Mouse (Mus musculus): ENCODE data around the gene Spint3. TPM values are rescaled to one million over a fixed set of nuclear protein-coding genes. Genes with fewer than 3 reads are reported as not detected.

Gene Spint3
- total RNA-seq, 1 experiment from 2014 or later = not detected

Other genes starting within 250 kb of the Spint3 start
- gene Svs5, start 240.7 kb downstream of the Spint3 start, total RNA-seq (2017) = not detected in 3 replicates
- gene Slpi, start 184.4 kb downstream of the Spint3 start, total RNA-seq (2017) = 7.4 to 25.2 TPM (median 20.6 TPM) in 3 replicates
- not detected in 3 replicates for gene Rbpjl, start 170.3 kb downstream of the Spint3 start, total RNA-seq (2017)
- gene Matn4, start 168.3 kb downstream of the Spint3 start, total RNA-seq (2017) = not detected in 3 replicates
- 14.1 to 26.0 TPM (median 16.6 TPM) in 3 replicates for gene Sdc4, start 129.6 kb downstream of the Spint3 start, total RNA-seq (2017)
- gene Sys1, start 116.5 kb downstream of the Spint3 start, total RNA-seq (2017) = 17.0 to 30.1 TPM (median 24.9 TPM) in 3 replicates
- 4.9 TPM in 1 of 3 replicates, not detected in the others for gene Gm20458, start 112.5 kb downstream of the Spint3 start, total RNA-seq (2017)
- 0.68 TPM in 1 of 3 replicates, not detected in the others for gene Trp53tg5, start 99.7 kb downstream of the Spint3 start, total RNA-seq (2017)
- 3.1 to 12.6 TPM (median 7.4 TPM) in 3 replicates for gene Dbndd2, start 87.4 kb downstream of the Spint3 start, total RNA-seq (2017)
- gene Pigt, start 75.9 kb downstream of the Spint3 start, total RNA-seq (2017) = 12.6 to 37.4 TPM (median 13.3 TPM) in 3 replicates
- 1.4 TPM in 1 of 3 replicates, not detected in the others for gene Wfdc2, start 11.0 kb downstream of the Spint3 start, total RNA-seq (2017)
- 0.87 TPM in 1 of 3 replicates, not detected in the others for gene Wfdc6a, start 12.0 kb upstream of the Spint3 start, total RNA-seq (2017)
- gene Eppin, start 20.1 kb upstream of the Spint3 start, total RNA-seq (2017) = not detected in 3 replicates
- not detected in 3 replicates for gene Wfdc6b, start 40.1 kb upstream of the Spint3 start, total RNA-seq (2017)
- gene Wfdc8, start 40.2 kb upstream of the Spint3 start, total RNA-seq (2017) = not detected in 3 replicates
- not detected in 3 replicates for gene Wfdc16, start 65.3 kb upstream of the Spint3 start, total RNA-seq (2017)
- not detected in 3 replicates for gene Wfdc10, start 82.6 kb upstream of the Spint3 start, total RNA-seq (2017)
- not detected in 3 replicates for gene Wfdc9, start 83.1 kb upstream of the Spint3 start, total RNA-seq (2017)
- gene Wfdc11, start 100.6 kb upstream of the Spint3 start, total RNA-seq (2017) = not detected in 3 replicates
- not detected in 3 replicates for gene Wfdc13, start 111.6 kb upstream of the Spint3 start, total RNA-seq (2017)
- not detected in 3 replicates for gene Spint4, start 125.0 kb upstream of the Spint3 start, total RNA-seq (2017)
- gene Spint5, start 141.8 kb upstream of the Spint3 start, total RNA-seq (2017) = not detected in 3 replicates
- not detected in 3 replicates for gene Wfdc3, start 172.5 kb upstream of the Spint3 start, total RNA-seq (2017)
- gene Dnttip1, start 172.5 kb upstream of the Spint3 start, total RNA-seq (2017) = 18.2 to 23.6 TPM (median 20.1 TPM) in 3 replicates
- gene Ube2c, start 196.4 kb upstream of the Spint3 start, total RNA-seq (2017) = 2.7 to 5.1 TPM (median 3.5 TPM) in 3 replicates
- gene Tnnc2, start 206.5 kb upstream of the Spint3 start, total RNA-seq (2017) = not detected in 3 replicates
- gene Snx21, start 212.4 kb upstream of the Spint3 start, total RNA-seq (2017) = 2.9 to 6.0 TPM (median 5.5 TPM) in 3 replicates
- 31.0 to 45.3 TPM (median 42.4 TPM) in 3 replicates for gene Acot8, start 231.4 kb upstream of the Spint3 start, total RNA-seq (2017)
- gene Zswim3, start 231.6 kb upstream of the Spint3 start, total RNA-seq (2017) = 1.2 to 5.3 TPM (median 1.9 TPM) in 3 replicates
- gene Zswim1, start 249.2 kb upstream of the Spint3 start, total RNA-seq (2017) = 0.67 to 1.8 TPM (median 1.7 TPM) in 3 replicates

Measured in monocyte, adult 5-6 weeks (primary cell).